Mouse (Mus musculus) monocyte, adult 2 months (primary cell): ENCODE data around the gene Marcksl1.
"Not testable (repeated sequence)": the region's sequence is repeated elsewhere in the genome, so short reads cannot be mapped to it uniquely, and the experiment has no call there.

Source experiments
- DNase-seq, 2 experiments: peaks; one replicate each; pipeline ENCODE4 v3.0.0; 2022; ENCODE audit warnings: low spot score in 2 of 2, low read depth in 1 of 2

Marcksl1 gene

GRCm38 (mm10) chr4:129508834-129509600, 4.4 kb upstream of the Marcksl1 start:
- DNase-seq, result no peak

- DNase-seq, result no peak
Observed at GRCm38 (mm10) chr4:129509650-129510049, 3.7 kb upstream of the Marcksl1 start.

GRCm38 (mm10) chr4:129510723-129511412, 2.5 kb upstream of the Marcksl1 start:
- DNase-seq, result no peak

GRCm38 (mm10) chr4:129511413-129512096, 1.8 kb upstream of the Marcksl1 start:
- no peak for DNase-seq

GRCm38 (mm10) chr4:129513891-129514290, 510 bp downstream of the Marcksl1 start:
- DNase-seq, result no peak

- no peak for DNase-seq
Observed at GRCm38 (mm10) chr4:129514300-129514898, 1.0 kb downstream of the Marcksl1 start.

GRCm38 (mm10) chr4:129516925-129517324, 3.5 kb downstream of the Marcksl1 start:
- DNase-seq, result no peak

GRCm38 (mm10) chr4:129518519-129518918, 5.1 kb downstream of the Marcksl1 start:
- no peak for DNase-seq

- no peak for DNase-seq
Observed at GRCm38 (mm10) chr4:129525338-129525737, 12.0 kb downstream of the Marcksl1 start.

GRCm38 (mm10) chr4:129525889-129526288, 12.5 kb downstream of the Marcksl1 start:
- no peak for DNase-seq

- not testable (repeated sequence) for DNase-seq
Observed at GRCm38 (mm10) chr4:129528901-129529300, 15.5 kb downstream of the Marcksl1 start.

- DNase-seq, result no peak
Observed at GRCm38 (mm10) chr4:129540012-129540411, 26.6 kb downstream of the Marcksl1 start.

GRCm38 (mm10) chr4:129541868-129542591, 28.6 kb downstream of the Marcksl1 start:
- no peak for DNase-seq

GRCm38 (mm10) chr4:129542592-129543141, 29.3 kb downstream of the Marcksl1 start, which contains the start of gene Hdac1:
TSS of gene Hdac1 (minus strand) at chr4:129542713.
- peak; percentile 89 to 91 for DNase-seq

- DNase-seq, result no peak
Observed at GRCm38 (mm10) chr4:129544106-129544505, 30.7 kb downstream of the Marcksl1 start.

GRCm38 (mm10) chr4:129547631-129548030, 34.2 kb downstream of the Marcksl1 start:
- DNase-seq, result not testable (repeated sequence)

GRCm38 (mm10) chr4:129549306-129549705, 35.9 kb downstream of the Marcksl1 start:
- DNase-seq, result no peak

GRCm38 (mm10) chr4:129550295-129550694, 36.9 kb downstream of the Marcksl1 start:
- no peak for DNase-seq

- not testable (repeated sequence) for DNase-seq
Observed at GRCm38 (mm10) chr4:129554512-129554911, 41.1 kb downstream of the Marcksl1 start.

- peak in 1 of 2 experiments; percentile 46 for DNase-seq
Observed at GRCm38 (mm10) chr4:129555421-129555861, 42.1 kb downstream of the Marcksl1 start.
